Mouse (Mus musculus): ENCODE data around the gene Cspg4.

Cspg4 gene

GRCm38 (mm10) chr9:56864832-56865231 is at the start of gene Cspg4:
Gene Cspg4, plus strand, starts transcription at chr9:56865033.
- DNase-seq (ENCODE audit: low read depth in 1 of 2, low spot score in 2 of 2): no peak

- no peak for DNase-seq (ENCODE audit: low read depth in 1 of 2, low spot score in 2 of 2)
Observed at GRCm38 (mm10) chr9:56824900-56825299, 39.9 kb upstream of the Cspg4 start.

- DNase-seq (ENCODE audit: low read depth in 1 of 2, low spot score in 2 of 2): no peak
Observed at GRCm38 (mm10) chr9:56825476-56826213, 39.2 kb upstream of the Cspg4 start.

DNA sequence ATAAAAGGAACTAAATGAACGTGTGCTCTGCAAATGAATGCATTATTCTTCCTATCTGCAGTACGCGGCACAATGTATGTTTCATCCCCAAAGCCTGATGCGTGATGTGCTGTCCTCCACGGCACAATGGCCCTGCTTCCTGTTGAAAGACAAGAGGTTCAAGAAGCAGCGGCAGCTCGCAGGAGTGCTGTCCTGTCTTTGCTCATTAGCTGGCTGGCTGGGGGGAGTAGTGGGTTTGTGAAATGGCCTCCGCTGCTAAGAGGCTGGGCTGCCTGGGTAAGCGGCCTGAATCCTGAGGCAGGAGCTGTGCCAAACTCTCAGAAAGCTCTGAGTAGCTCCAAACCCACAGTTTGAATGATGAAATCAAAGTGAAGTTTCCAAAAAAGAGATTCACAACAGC is 36.7 kb upstream of the Cspg4 start:
- no peak for DNase-seq (ENCODE audit: low read depth in 1 of 2, low spot score in 2 of 2)

DNA sequence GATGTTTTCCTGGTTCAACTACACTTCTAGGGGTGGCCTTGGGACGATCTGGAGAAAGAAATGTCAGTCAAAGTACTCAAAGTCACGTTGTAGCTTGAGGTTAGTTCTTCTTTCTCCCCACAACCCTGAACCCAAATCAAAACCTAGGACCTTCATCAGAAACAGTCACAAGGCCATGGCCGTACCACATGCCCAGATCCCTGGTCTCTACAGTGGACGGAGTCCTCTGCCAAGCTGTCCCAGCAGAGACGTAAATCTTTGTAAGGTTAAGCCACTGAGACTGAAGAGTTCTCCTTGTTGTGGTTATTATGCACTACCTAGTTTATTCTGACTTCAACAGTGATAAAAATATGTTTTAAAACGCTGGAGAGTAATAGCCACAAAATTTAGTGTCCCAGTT is 36.0 kb upstream of the Cspg4 start:
- DNase-seq (ENCODE audit: low read depth in 1 of 2, low spot score in 2 of 2): no peak

DNA sequence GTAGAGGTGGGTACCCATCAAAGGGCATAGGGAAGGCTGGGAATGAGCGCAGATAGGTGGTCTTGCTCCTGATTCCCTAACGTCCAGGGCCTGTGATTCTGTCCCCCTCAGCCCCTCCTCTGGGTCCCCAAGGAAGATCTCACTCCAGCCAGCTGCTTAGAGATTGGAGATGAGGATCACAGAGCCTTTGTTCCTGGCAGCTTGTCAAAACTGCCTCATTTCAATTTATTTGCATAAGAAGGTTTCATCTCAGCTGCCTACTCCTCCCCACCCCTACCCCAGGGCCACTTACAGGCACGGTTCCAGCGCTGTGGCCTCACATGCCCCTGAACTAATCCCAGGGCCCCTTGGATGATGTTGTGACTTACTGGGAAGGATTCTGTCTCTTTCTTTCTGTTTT is 34.7 kb upstream of the Cspg4 start:
- DNase-seq (ENCODE audit: low read depth in 1 of 2, low spot score in 2 of 2): no peak

DNA sequence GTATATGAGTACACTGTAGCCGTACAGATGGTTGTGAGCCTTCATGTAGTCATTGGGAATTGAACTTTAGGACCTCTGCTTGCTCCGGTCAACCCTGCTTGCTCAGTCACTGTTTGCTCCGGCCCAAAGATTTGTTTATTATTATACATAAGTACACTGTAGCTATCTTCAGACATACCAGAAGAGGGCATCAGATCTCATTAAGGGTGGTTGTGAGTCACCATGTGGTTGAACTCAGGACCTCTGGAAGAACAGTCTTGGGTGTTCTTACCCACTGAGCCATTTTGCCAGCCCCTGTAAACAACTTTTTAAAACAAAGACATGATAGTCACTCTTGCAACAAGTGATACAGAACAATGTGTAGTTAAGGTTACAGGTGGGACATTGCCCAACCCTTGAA is 32.9 kb upstream of the Cspg4 start:
- no peak for DNase-seq (ENCODE audit: low read depth in 1 of 2, low spot score in 2 of 2)

GRCm38 (mm10) chr9:56832900-56833299 is 31.9 kb upstream of the Cspg4 start:
- DNase-seq (ENCODE audit: low read depth in 1 of 2, low spot score in 2 of 2): no peak

GRCm38 (mm10) chr9:56835152-56835551 is 29.7 kb upstream of the Cspg4 start:
- DNase-seq (ENCODE audit: low read depth in 1 of 2, low spot score in 2 of 2): no peak

DNA sequence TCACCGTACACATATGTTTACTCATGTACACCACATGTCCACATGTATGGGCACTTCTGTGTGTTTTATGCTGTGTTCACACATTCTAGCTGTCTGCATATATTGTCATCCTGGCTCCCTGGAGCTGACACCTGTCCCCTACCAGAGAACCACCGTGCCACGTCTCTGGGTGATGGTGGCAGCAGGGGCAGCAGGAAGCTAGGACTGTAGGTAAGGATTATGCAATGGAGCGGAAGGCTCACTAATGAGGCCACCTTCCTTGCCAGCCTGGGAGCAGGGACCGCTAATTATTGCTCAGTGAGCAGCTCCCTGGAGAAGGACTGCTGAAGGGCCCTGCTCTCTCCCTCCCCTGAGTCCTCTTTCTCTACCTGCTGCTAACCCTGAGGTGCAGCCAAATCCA is 24.1 kb upstream of the Cspg4 start:
- no peak for DNase-seq (ENCODE audit: low read depth in 1 of 2, low spot score in 2 of 2)

DNA sequence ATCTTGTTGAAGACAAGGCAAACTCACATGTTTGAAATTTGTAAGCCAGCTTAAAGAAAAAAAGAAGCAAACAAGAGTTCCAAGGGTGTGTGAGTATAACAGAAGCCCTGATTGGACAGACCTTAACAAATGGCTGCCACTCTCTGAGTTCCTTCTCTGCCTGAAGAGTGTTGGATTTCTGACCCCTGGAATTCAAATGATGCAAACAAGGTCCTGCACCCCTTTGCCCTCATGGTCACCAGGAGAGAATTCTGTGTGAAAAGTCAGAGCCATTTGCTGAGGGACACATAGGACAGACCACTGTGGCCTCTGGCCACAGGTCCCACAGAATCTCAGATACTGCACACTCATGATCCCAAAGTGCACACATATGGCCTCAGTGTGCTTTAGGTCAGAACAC is 23.0 kb upstream of the Cspg4 start:
- no peak for DNase-seq (ENCODE audit: low read depth in 1 of 2, low spot score in 2 of 2)

DNA sequence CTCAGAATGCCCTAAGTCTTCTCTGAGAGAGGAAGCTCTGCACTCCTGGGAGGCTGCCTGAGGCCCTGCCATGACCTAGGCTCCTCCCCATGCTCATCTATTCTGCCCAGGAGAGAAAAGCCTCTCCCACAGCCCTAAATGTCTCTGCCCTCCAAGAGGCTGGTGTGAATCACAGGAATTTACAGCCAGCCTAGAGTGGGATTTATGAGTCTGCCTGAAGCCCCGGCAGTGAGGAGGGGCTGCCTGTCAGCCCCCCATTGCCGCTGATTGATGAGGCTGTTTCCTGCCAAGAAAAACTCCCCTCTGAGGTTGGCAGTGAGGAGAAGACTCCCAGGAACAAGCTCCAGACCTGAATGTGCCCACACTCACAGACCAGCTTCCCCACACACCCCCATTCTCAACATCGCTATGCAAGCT is 22.5 kb upstream of the Cspg4 start:
- DNase-seq (ENCODE audit: low read depth in 1 of 2, low spot score in 2 of 2): no peak

GRCm38 (mm10) chr9:56843679-56844188 is 21.1 kb upstream of the Cspg4 start:
- DNase-seq (ENCODE audit: low read depth in 1 of 2, low spot score in 2 of 2): no peak

- no peak for DNase-seq (ENCODE audit: low read depth in 1 of 2, low spot score in 2 of 2)
Observed at GRCm38 (mm10) chr9:56844644-56845043, 20.2 kb upstream of the Cspg4 start.

GRCm38 (mm10) chr9:56847523-56847922 is 17.3 kb upstream of the Cspg4 start:
- no peak for DNase-seq (ENCODE audit: low read depth in 1 of 2, low spot score in 2 of 2)

DNA sequence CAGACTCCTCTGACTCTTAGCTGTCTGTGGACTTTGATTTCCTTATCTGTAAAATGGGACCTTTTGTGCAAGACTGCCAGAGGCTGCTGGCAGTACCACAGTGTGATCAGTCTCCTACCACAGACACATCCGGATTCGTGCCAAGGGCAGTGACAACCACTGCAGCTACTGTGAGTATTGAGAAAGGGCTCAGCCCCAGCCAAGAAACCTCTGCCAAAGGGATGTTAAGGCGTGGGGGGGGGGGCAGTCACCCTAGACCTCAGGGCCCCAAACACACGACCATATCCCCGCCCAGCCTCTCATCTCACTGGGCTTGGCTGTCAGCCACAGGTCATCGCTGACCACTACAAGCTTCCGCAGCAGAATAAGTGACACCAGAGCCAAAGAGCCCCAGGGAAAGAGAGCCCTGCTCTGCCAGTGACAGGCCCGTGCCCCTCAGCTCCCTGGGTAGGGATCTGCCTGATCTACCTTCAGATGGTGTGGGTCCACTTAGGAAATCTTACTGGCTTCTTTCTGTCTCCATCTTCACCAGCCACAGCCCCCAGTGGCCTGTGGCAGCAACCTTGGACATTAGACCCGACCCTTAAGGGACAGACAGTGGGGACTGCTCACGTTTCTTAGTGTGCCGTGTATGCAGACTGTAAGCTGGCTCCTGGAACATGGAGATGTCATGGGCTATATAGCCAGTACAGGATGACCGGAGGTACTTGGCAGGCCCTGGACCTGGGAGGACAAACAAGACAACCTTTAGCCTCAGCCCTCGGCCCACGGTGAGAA is 14.5 kb upstream of the Cspg4 start:
- DNase-seq (ENCODE audit: low read depth in 1 of 2, low spot score in 2 of 2): no peak

GRCm38 (mm10) chr9:56850905-56851252 is 14.0 kb upstream of the Cspg4 start:
- DNase-seq (ENCODE audit: low read depth in 1 of 2, low spot score in 2 of 2): no peak

DNA sequence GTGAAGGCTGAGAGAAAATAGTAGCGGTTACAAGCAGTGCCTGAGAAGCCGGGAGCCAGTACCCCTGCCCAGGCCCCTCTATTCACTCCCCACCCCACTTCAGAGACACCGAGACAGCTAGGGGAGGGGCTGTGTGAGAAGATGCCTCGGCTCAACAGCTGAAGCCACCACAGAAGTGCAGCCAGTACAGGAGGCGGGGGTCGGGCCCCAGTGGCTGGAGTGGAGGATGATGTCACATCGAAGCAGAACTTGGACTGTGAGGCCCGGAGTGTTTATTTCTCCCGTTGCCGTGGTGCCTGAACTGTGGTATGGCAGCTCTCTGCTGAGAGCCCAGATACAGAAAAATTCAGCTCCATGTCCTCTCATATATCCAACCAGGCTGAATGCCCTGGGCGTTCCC is 13.1 kb upstream of the Cspg4 start:
- DNase-seq (ENCODE audit: low read depth in 1 of 2, low spot score in 2 of 2): no peak

GRCm38 (mm10) chr9:56857463-56857862 is 7.4 kb upstream of the Cspg4 start:
- no peak for DNase-seq (ENCODE audit: low read depth in 1 of 2, low spot score in 2 of 2)

- DNase-seq (ENCODE audit: low read depth in 1 of 2, low spot score in 2 of 2): no peak
Observed at GRCm38 (mm10) chr9:56860035-56860434, 4.8 kb upstream of the Cspg4 start.

- no peak for DNase-seq (ENCODE audit: low read depth in 1 of 2, low spot score in 2 of 2)
Observed at GRCm38 (mm10) chr9:56860486-56861269, 4.2 kb upstream of the Cspg4 start.

DNA sequence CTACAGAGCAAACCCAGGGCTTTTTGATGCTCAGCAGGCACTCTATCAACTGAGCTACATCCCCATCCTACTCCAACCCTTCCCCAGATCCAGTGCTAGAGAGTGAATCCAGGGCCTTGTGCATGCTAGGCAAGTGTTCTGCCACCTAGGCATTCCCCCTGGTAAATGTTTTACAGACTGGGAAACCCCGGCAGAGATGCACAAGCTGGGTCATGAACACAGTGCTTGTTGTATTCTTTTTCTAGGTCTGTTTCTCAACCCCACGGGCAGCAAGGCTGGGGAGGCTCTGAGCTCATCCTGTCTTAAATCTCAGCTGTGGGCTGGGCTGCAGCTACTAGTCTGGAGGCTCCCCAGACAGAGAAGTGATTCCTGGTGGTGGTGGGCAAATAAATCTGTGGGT is 2.0 kb upstream of the Cspg4 start:
- no peak for DNase-seq (ENCODE audit: low read depth in 1 of 2, low spot score in 2 of 2)

Data from monocyte, adult 2 months (primary cell).